ENCODE assay signal across 9 mouse cellular contexts in genomic region chr2:166215610-166216511, GRCm38 (mm10).
DNase-seq lines count a peak whose midpoint lies in the region; ATAC-seq and TF ChIP-seq lines count a peak whose summit lies in the region.
"Had no signal": no experiment of that assay in that cellular context is flagged by ENCODE, and none has a peak within 500 bp of the region (broad histone marks: within the 10 kb centered on the region; RNA-seq: fewer than 3 reads in every experiment).

No protein-coding gene starts in this region.

- no peak overlapping the region for H3K9ac ChIP-seq in hindbrain, postnatal 0 days (replicated peaks; ENCODE audit: low read length)
- H3K9ac ChIP-seq in liver, embryonic 13.5 days, result no peak overlapping the region
- no peak overlapping the region for H3K9ac ChIP-seq in stomach, postnatal 0 days (ENCODE audit: low read length)

- TF ChIP-seq EP300 in stomach, postnatal 0 days (optimal IDR thresholded peaks at IDR 0.05), result no peak

- H3K4me3 ChIP-seq in hindbrain, postnatal 0 days (ENCODE audit: low read length), result no peak overlapping the region
- no peak overlapping the region for H3K4me3 ChIP-seq in liver, embryonic 13.5 days (replicated peaks)
- no peak overlapping the region for H3K4me3 ChIP-seq in stomach, postnatal 0 days (ENCODE audit: low read depth, low read length)
- H3K4me3 ChIP-seq: myocyte had no signal

- H3K4me1 ChIP-seq in hindbrain, postnatal 0 days (ENCODE audit: insufficient read depth, low read length), result peaks cover 14% of the 10 kb centered on the region
- peaks cover 11% of the 10 kb centered on the region; the same call in 1 of the 2 replicates for H3K4me1 ChIP-seq in liver, embryonic 13.5 days (replicated peaks)
- no peaks in the 10 kb centered on the region for H3K4me1 ChIP-seq in stomach, postnatal 0 days (replicated peaks; ENCODE audit: control insufficient read depth, insufficient read depth)

- 0 out of 2 replicates have a peak, but pooled peaks cover 3% of the 10 kb centered on the region for H3K9me3 ChIP-seq in hindbrain, postnatal 0 days (ENCODE audit: low read length)
- H3K9me3 ChIP-seq in liver, embryonic 13.5 days (replicated peaks), result no peaks in the 10 kb centered on the region
- no peaks in the 10 kb centered on the region for H3K9me3 ChIP-seq in stomach, postnatal 0 days (ENCODE audit: control insufficient read depth, low read length)

- intact Hi-C loops in gastrocnemius, postnatal 14 days (cut with DNase I; ENCODE audit: low total_unique reads), result no loop called here

- 0 out of 2 replicates have a peak overlapping the region, but pooled peaks have one; percentile 18 for H3K4me2 ChIP-seq in hindbrain, postnatal 0 days (ENCODE audit: low read depth, low read length)
- no peak overlapping the region for H3K4me2 ChIP-seq in liver, embryonic 13.5 days
- no peak overlapping the region for H3K4me2 ChIP-seq in stomach, postnatal 0 days (replicated peaks; ENCODE audit: low read depth)

- H3K27me3 ChIP-seq in hindbrain, postnatal 0 days (ENCODE audit: insufficient read depth, low read length), result peaks cover 25% of the 10 kb centered on the region
- no peaks in the 10 kb centered on the region for H3K27me3 ChIP-seq in liver, embryonic 13.5 days
- no peaks in the 10 kb centered on the region for H3K27me3 ChIP-seq in stomach, postnatal 0 days (ENCODE audit: control insufficient read depth, insufficient read depth, low read length)

- 26% methylated on average over 18 of the region's 18 CpGs for WGBS in hindbrain, postnatal 0 days
- 61% methylated on average over 18 of the region's 18 CpGs for WGBS in liver, embryonic 13.5 days (ENCODE audit: insufficient replicate concordance)
- 71% methylated on average over 18 of the region's 18 CpGs for WGBS in stomach, postnatal 0 days

- no peak overlapping the region; the same call in 1 of the 2 replicates for H3K27ac ChIP-seq in hindbrain, postnatal 0 days
- no peak overlapping the region for H3K27ac ChIP-seq in liver, embryonic 13.5 days
- H3K27ac ChIP-seq in stomach, postnatal 0 days (replicated peaks), result no peak overlapping the region

- no peak for TF ChIP-seq CTCF in hindbrain, postnatal 0 days (IDR thresholded peaks at IDR 0.05; ENCODE audit: low read depth)
- no peak for TF ChIP-seq CTCF in stomach, postnatal 0 days (IDR thresholded peaks at IDR 0.05; ENCODE audit: low read depth)

- peak; percentile 88 to 90 for DNase-seq in cerebellum, postnatal 14 days
- peak; percentile 91 for DNase-seq in hindbrain, postnatal 0 days (ENCODE audit: low spot score)
- no peak for DNase-seq in liver, embryonic 13.5 days
- peak; percentile 78 for DNase-seq in stomach, postnatal 0 days (ENCODE audit: low spot score)
- DNase-seq in urinary bladder, postnatal 36 days (ENCODE audit: low spot score in 2 of 2), result no peak
- DNase-seq in gastrocnemius, postnatal 14 days, result no peak
- DNase-seq in heart, adult 8-10 months (ENCODE audit: low spot score), result no peak

- peak; percentile 28; the same call in 1 of the 2 replicates for ATAC-seq in cerebellum, adult (ENCODE audit: insufficient number of reproducible peaks, low FRiP score, low TSS enrichment)
- ATAC-seq in hindbrain, postnatal 0 days, result peak; percentile 94
- 0 out of 2 replicates have a peak, but pooled peaks have one; percentile 41 for ATAC-seq in liver, embryonic 13.5 days (ENCODE audit: low read depth)
- peak; percentile 76 for ATAC-seq in stomach, postnatal 0 days (ENCODE audit: low FRiP score, low TSS enrichment)

- no peaks in the 10 kb centered on the region for H3K36me3 ChIP-seq in hindbrain, postnatal 0 days (ENCODE audit: insufficient read depth, low read length)
- no peaks in the 10 kb centered on the region for H3K36me3 ChIP-seq in liver, embryonic 13.5 days
- H3K36me3 ChIP-seq in stomach, postnatal 0 days (ENCODE audit: control insufficient read depth, insufficient read depth, low read length), result no peaks in the 10 kb centered on the region

Comparison
In these comparisons a context has a peak if more than half of its experiments do, and no peak if none do; other contexts are left out.
1. ATAC-seq: peak in every context shown above with its lines; median percentile 94 in hindbrain, postnatal 0 days; 76 in stomach, postnatal 0 days; 41 in liver, embryonic 13.5 days; 28 in cerebellum, adult.
2. DNase-seq: peak in cerebellum, postnatal 14 days (2 of 2), hindbrain, postnatal 0 days (single experiment) and stomach, postnatal 0 days (single experiment); none in liver, embryonic 13.5 days (single experiment), urinary bladder, postnatal 36 days (0 of 2), gastrocnemius, postnatal 14 days (single experiment) and heart, adult 8-10 months (single experiment).